Mouse (Mus musculus) embryonic fibroblast, embryonic 13.5 days (primary cell): ENCODE measurements around the gene Mcat.

Experiments used
- CTCF ChIP-seq: IDR thresholded peaks from 2 replicates; pipeline ENCODE4 v1.5.1; 2011; ENCODE audit warnings: mild to moderate bottlenecking, control low read depth, low read length, moderate library complexity, borderline replicate concordance; ENCODE audit not compliant: insufficient read depth
- POLR2A ChIP-seq: IDR thresholded peaks from 2 replicates; pipeline ENCODE4 v1.6.1; 2011; ENCODE audit warnings: low read depth, mild to moderate bottlenecking, control low read depth, low read length, moderate library complexity

GRCm38 (mm10) chr15:83512489-83513281 lies 50.9 kb downstream of the Mcat start:
- no peak for TF ChIP-seq CTCF
- TF ChIP-seq POLR2A, result no peak
